Mouse (Mus musculus) NIH3T3 (cell line): ENCODE measurements around the gene Vps16.
A peak's percentile ranks its signal among the peaks of the same experiment; 100 is the strongest.

Experiments
- DNase-seq: peaks from one replicate; pipeline ENCODE4 v3.0.0-alpha.2; 2012; ENCODE audit warnings: low read depth

Gene Vps16

GRCm38 (mm10) chr2:130424126-130424853 is at the start of gene Vps16, which contains the start of gene Pced1a:
Vps16 (plus strand) TSS chr2:130424339.
Pced1a (minus strand) TSS chr2:130424701.
- DNase-seq: peak; percentile 93

- DNase-seq: peak; percentile 6
Observed at GRCm38 (mm10) chr2:130374951-130375350, 49.2 kb upstream of the Vps16 start.

- no peak for DNase-seq
Observed at GRCm38 (mm10) chr2:130383205-130383604, 40.9 kb upstream of the Vps16 start.

- no peak for DNase-seq
Observed at GRCm38 (mm10) chr2:130383895-130384294, 40.2 kb upstream of the Vps16 start.

- no peak for DNase-seq
Observed at GRCm38 (mm10) chr2:130386212-130386611, 37.9 kb upstream of the Vps16 start.

GRCm38 (mm10) chr2:130388796-130389195 is 35.3 kb upstream of the Vps16 start:
- peak; percentile 50 for DNase-seq

- no peak for DNase-seq
Observed at GRCm38 (mm10) chr2:130390993-130391625, 33.0 kb upstream of the Vps16 start.

- DNase-seq: no peak
Observed at GRCm38 (mm10) chr2:130392836-130393235, 31.3 kb upstream of the Vps16 start.

GRCm38 (mm10) chr2:130395696-130396095 is 28.4 kb upstream of the Vps16 start:
- no peak for DNase-seq

- DNase-seq: peak; percentile 27
Observed at GRCm38 (mm10) chr2:130397186-130397985, 26.8 kb upstream of the Vps16 start, which contains the start of gene Cpxm1. Cpxm1 (minus strand) TSS chr2:130397574.

- no peak for DNase-seq
Observed at GRCm38 (mm10) chr2:130398091-130398490, 26.0 kb upstream of the Vps16 start.

- DNase-seq: no peak
Observed at GRCm38 (mm10) chr2:130400046-130400445, 24.1 kb upstream of the Vps16 start.

- DNase-seq: peak; percentile 59
Observed at GRCm38 (mm10) chr2:130401891-130402290, 22.2 kb upstream of the Vps16 start.

- DNase-seq: no peak
Observed at GRCm38 (mm10) chr2:130404939-130405338, 19.2 kb upstream of the Vps16 start, which contains the start of the genes Gm28372 and 1700020A23Rik. Gm28372 (plus strand) TSS chr2:130405239. 1700020A23Rik (plus strand) TSS chr2:130405259.

- no peak for DNase-seq
Observed at GRCm38 (mm10) chr2:130406178-130406577, 18.0 kb upstream of the Vps16 start, which contains the start of gene Tmem239. Tmem239 (plus strand) TSS chr2:130406478.

GRCm38 (mm10) chr2:130408194-130408593 is 15.9 kb upstream of the Vps16 start:
- peak; percentile 75 for DNase-seq

- DNase-seq: peak; percentile 96
Observed at GRCm38 (mm10) chr2:130411558-130412495, 12.3 kb upstream of the Vps16 start.

- no peak for DNase-seq
Observed at GRCm38 (mm10) chr2:130412775-130413174, 11.4 kb upstream of the Vps16 start.

GRCm38 (mm10) chr2:130414094-130414856 is 9.9 kb upstream of the Vps16 start:
- DNase-seq: no peak
